8 mouse cellular contexts compared by ENCODE assay signal in the genomic region with DNA sequence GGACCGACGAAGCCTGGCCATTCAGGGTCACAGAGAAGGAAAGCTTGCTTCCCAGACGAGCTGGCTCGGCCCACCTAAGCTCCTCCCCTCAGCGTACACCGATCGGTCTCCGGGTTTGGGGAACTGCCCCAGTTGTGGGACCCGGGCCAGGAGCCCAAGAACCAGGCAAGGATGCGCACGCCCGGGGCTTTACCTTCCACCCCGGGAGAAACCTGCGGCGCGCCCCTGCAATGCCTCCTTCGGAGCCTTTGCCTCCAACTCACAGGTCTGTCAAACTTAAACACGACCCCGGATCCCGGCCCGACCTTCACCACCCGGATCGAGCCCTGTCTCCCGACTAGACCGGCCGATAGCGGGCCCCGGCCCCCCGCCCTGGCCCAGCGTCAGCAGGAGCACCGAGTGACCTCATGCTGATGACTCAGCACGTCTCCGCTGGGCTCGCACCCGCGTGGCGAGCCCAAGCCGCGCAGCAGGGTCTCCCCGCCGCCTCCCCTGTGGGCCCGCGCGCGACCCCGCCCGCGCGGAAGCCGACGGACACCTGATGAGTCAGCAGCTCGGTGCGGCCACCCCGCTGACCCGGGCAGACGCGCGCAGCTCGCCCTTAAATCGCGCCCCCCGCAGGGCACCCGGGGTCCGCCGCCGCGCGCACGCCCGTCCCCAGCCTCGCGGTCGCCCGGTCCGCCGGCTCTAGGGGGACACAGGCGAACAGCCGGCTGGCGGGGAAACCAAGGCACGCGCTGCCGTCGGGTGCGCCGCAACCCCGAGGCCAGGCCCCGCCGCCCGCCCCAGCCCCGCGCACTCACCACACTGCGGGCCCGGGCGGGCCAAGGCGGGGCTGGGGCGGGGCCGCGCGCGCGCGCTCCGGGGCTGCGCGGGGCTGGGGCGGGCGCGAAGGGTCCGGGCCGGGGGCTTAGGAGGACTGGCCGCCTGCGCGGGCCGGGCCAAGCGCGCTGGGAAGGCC. TPM values are rescaled to one million over a fixed set of nuclear protein-coding genes. Genes with fewer than 3 reads are reported as not detected.
DNase-seq lines count a peak whose midpoint lies in the region; ATAC-seq lines count a peak whose summit lies in the region.
"Had no signal": no experiment of that assay in that cellular context is flagged by ENCODE, and none has a peak within 500 bp of the region (broad histone marks: within the 10 kb centered on the region; RNA-seq: fewer than 3 reads in every experiment).

No protein-coding gene starts in this region.

- H3K4me1 ChIP-seq in intestine, embryonic 15.5 days (replicated peaks): peaks cover 39% of the 10 kb centered on the region
- peaks cover 38% of the 10 kb centered on the region for H3K4me1 ChIP-seq in limb, embryonic 15.5 days
- H3K4me1 ChIP-seq in midbrain, embryonic 15.5 days: peaks cover 37% of the 10 kb centered on the region

- WGBS in intestine, embryonic 15.5 days: under 1% methylated on average over 115 of the region's 116 CpGs
- under 1% methylated on average over 100 of the region's 116 CpGs for WGBS in limb, embryonic 15.5 days
- under 1% methylated on average over 111 of the region's 116 CpGs for WGBS in midbrain, embryonic 15.5 days

- peak overlapping the region; percentile 85 for H3K4me2 ChIP-seq in intestine, embryonic 15.5 days (replicated peaks)
- H3K4me2 ChIP-seq in limb, embryonic 15.5 days: peak overlapping the region; percentile 80
- H3K4me2 ChIP-seq in midbrain, embryonic 15.5 days: peak overlapping the region; percentile 97

- peak; percentile 90 to 96 for DNase-seq in adrenal gland, adult (ENCODE audit: inconsistent age in 2 of 2, low spot score in 1 of 2)
- DNase-seq in embryo, embryonic 10 days (ENCODE audit: low spot score): peak; percentile 74
- peak; percentile 76 to 77 for DNase-seq in gastrocnemius, postnatal 36 days
- DNase-seq in spleen, adult 18-20 months: peak; percentile 52 to 68

- peak overlapping the region; percentile 95 for H3K9ac ChIP-seq in intestine, embryonic 15.5 days
- peak overlapping the region; percentile 93 for H3K9ac ChIP-seq in limb, embryonic 15.5 days
- peak overlapping the region; percentile 62 for H3K9ac ChIP-seq in midbrain, embryonic 15.5 days

- no peaks in the 10 kb centered on the region for H3K9me3 ChIP-seq in intestine, embryonic 15.5 days
- H3K9me3 ChIP-seq in limb, embryonic 15.5 days: no peaks in the 10 kb centered on the region
- H3K9me3 ChIP-seq in midbrain, embryonic 15.5 days: no peaks in the 10 kb centered on the region

- peak overlapping the region; percentile 94 for H3K4me3 ChIP-seq in intestine, embryonic 15.5 days (replicated peaks)
- H3K4me3 ChIP-seq in limb, embryonic 15.5 days: peak overlapping the region; percentile 99
- peak overlapping the region; percentile 65 for H3K4me3 ChIP-seq in midbrain, embryonic 15.5 days

- H3K27ac ChIP-seq in intestine, embryonic 15.5 days: peak overlapping the region; percentile 74
- H3K27ac ChIP-seq in limb, embryonic 15.5 days: peak overlapping the region; percentile 91
- peak overlapping the region; percentile 84 for H3K27ac ChIP-seq in midbrain, embryonic 15.5 days

- ATAC-seq in intestine, embryonic 15.5 days: peak; percentile 88
- peak; percentile 80 for ATAC-seq in limb, embryonic 15.5 days (ENCODE audit: insufficient number of reproducible peaks, low FRiP score, low TSS enrichment, low read depth)
- peak; percentile 81 for ATAC-seq in midbrain, embryonic 15.5 days (replicated peaks)

- peaks cover 9% of the 10 kb centered on the region for H3K36me3 ChIP-seq in intestine, embryonic 15.5 days
- H3K36me3 ChIP-seq in limb, embryonic 15.5 days: peaks cover 12% of the 10 kb centered on the region
- peaks cover 6% of the 10 kb centered on the region; the same call in 1 of the 2 replicates for H3K36me3 ChIP-seq in midbrain, embryonic 15.5 days (replicated peaks)

- H3K27me3 ChIP-seq in intestine, embryonic 15.5 days (replicated peaks): no peaks in the 10 kb centered on the region
- H3K27me3 ChIP-seq in limb, embryonic 15.5 days: no peaks in the 10 kb centered on the region
- H3K27me3 ChIP-seq in midbrain, embryonic 15.5 days (replicated peaks): no peaks in the 10 kb centered on the region

- intact Hi-C loops in gastrocnemius, postnatal 36 days (cut with DNase I): loop anchor here (2.0 kb wide), 1 partner anchor 14 kb away; no protein-coding TSS in a partner anchor

RNA-seq across cellular contexts. Expression of gene Mafg, which starts 0.6 kb away (rescaled TPM):
- 10 to 100 TPM; 48.3 to 53.7 TPM for total RNA-seq in gastrocnemius, postnatal 36 days (2021)
- polyA plus RNA-seq in intestine, embryonic 15.5 days (2015; fragmentation: Nextera tagmentation; extraction: Ambion mirVana): 26.9 and 28.5 TPM in 2 replicates
- 26.6 and 32.9 TPM in 2 replicates for polyA plus RNA-seq in limb, embryonic 15.5 days (2015; fragmentation: Nextera tagmentation; extraction: Ambion mirVana)
- polyA plus RNA-seq in midbrain, embryonic 15.5 days (2015; fragmentation: Nextera tagmentation; extraction: Ambion mirVana): 42.0 and 45.2 TPM in 2 replicates

RNA-seq across cellular contexts. Expression of gene Sirt7, which starts 7.8 kb away (rescaled TPM):
- total RNA-seq in gastrocnemius, postnatal 36 days (2021): 1 to 10 TPM; 4.5 TPM
- polyA plus RNA-seq in intestine, embryonic 15.5 days (2015; fragmentation: Nextera tagmentation; extraction: Ambion mirVana): 40.1 and 42.2 TPM in 2 replicates
- 32.9 and 33.4 TPM in 2 replicates for polyA plus RNA-seq in limb, embryonic 15.5 days (2015; fragmentation: Nextera tagmentation; extraction: Ambion mirVana)
- polyA plus RNA-seq in midbrain, embryonic 15.5 days (2015; fragmentation: Nextera tagmentation; extraction: Ambion mirVana): 45.8 and 48.2 TPM in 2 replicates

RNA-seq across cellular contexts. Expression of gene Pycr1, which starts 10.7 kb away (rescaled TPM):
- 1 to 10 TPM; 3.2 to 5.8 TPM for total RNA-seq in gastrocnemius, postnatal 36 days (2021)
- 26.4 TPM in 2 replicates for polyA plus RNA-seq in intestine, embryonic 15.5 days (2015; fragmentation: Nextera tagmentation; extraction: Ambion mirVana)
- polyA plus RNA-seq in limb, embryonic 15.5 days (2015; fragmentation: Nextera tagmentation; extraction: Ambion mirVana): 61.6 and 72.1 TPM in 2 replicates
- 18.2 and 21.2 TPM in 2 replicates for polyA plus RNA-seq in midbrain, embryonic 15.5 days (2015; fragmentation: Nextera tagmentation; extraction: Ambion mirVana)
- total RNA-seq: neutrophil, adult 5-6 weeks had no signal

RNA-seq across cellular contexts. Expression of gene Pcyt2, which starts 15.1 kb away (rescaled TPM):
- total RNA-seq in gastrocnemius, postnatal 36 days (2021): 10 to 100 TPM; 26.7 to 33.5 TPM
- 250 and 306 TPM in 2 replicates for polyA plus RNA-seq in intestine, embryonic 15.5 days (2015; fragmentation: Nextera tagmentation; extraction: Ambion mirVana)
- polyA plus RNA-seq in limb, embryonic 15.5 days (2015; fragmentation: Nextera tagmentation; extraction: Ambion mirVana): 130 and 136 TPM in 2 replicates
- polyA plus RNA-seq in midbrain, embryonic 15.5 days (2015; fragmentation: Nextera tagmentation; extraction: Ambion mirVana): 222 and 233 TPM in 2 replicates

RNA-seq across cellular contexts. Expression of gene Myadml2, which starts 15.1 kb away (rescaled TPM):
- total RNA-seq in gastrocnemius, postnatal 36 days (2021): 100 to 1,000 TPM; 129 to 137 TPM
- polyA plus RNA-seq in intestine, embryonic 15.5 days (2015; fragmentation: Nextera tagmentation; extraction: Ambion mirVana): not detected in 2 replicates
- 0.61 and 4.0 TPM in 2 replicates for polyA plus RNA-seq in limb, embryonic 15.5 days (2015; fragmentation: Nextera tagmentation; extraction: Ambion mirVana)
- polyA plus RNA-seq in midbrain, embryonic 15.5 days (2015; fragmentation: Nextera tagmentation; extraction: Ambion mirVana): 0.90 and 1.2 TPM in 2 replicates
- total RNA-seq: neutrophil, adult 5-6 weeks had no signal

Comparison
In these comparisons a context has a peak if more than half of its experiments do, and no peak if none do; other contexts are left out.
1. Peak in every context shown above with its lines: DNase-seq, ATAC-seq, H3K4me3 ChIP-seq and H3K27ac ChIP-seq.